Mouse (Mus musculus) cerebellum, adult 2 months (tissue): ENCODE results near the gene Uckl1. TPM values are rescaled to one million over a fixed set of nuclear protein-coding genes. Genes with fewer than 3 reads are reported as not detected.

Experiments
- DNase-seq, 2 experiments: peaks; one replicate each; pipeline ENCODE4 v3.0.0; 2021
- H3K27ac ChIP-seq: fragments of 200-500 bp; 2 replicates; pipeline ENCODE4 v1.5.1; 2012; ENCODE audit warnings: low read length, control low read depth, inconsistent platforms; ENCODE audit not compliant: insufficient read depth
- H3K27me3 ChIP-seq: fragments of 200-500 bp; 2 replicates; pipeline ENCODE4 v1.6.1; 2012; ENCODE audit warnings: inconsistent platforms, mild to moderate bottlenecking, low read length, moderate library complexity; ENCODE audit not compliant: control insufficient read depth, insufficient read depth
- H3K4me1 ChIP-seq: fragments of 200-500 bp; 2 replicates; pipeline ENCODE4 v1.6.1; 2011; ENCODE audit warnings: low read length; ENCODE audit not compliant: control insufficient read depth, insufficient read depth
- H3K4me3 ChIP-seq: fragments of 200-500 bp; replicated peaks from 2 replicates; pipeline ENCODE3; 2011; ENCODE audit warnings: mild to moderate bottlenecking, low read depth, low read length, control low read depth; ENCODE audit not compliant: insufficient read depth
- CTCF ChIP-seq: fragments of 200-500 bp; IDR thresholded peaks from 2 replicates; pipeline ENCODE4 v1.5.1; 2011; ENCODE audit warnings: low read depth, mild to moderate bottlenecking, control low read depth, low read length, moderate library complexity, borderline replicate concordance; ENCODE audit not compliant: insufficient read depth
- POLR2A ChIP-seq: fragments of 200-500 bp; IDR thresholded peaks from 2 replicates; pipeline ENCODE4 v1.6.1; 2011; ENCODE audit warnings: low read length, control low read depth, borderline replicate concordance; ENCODE audit not compliant: insufficient read depth
- WGBS: fragments of 180-500 bp; shearing (Covaris S2); methylation state at CpG from one replicate; pipeline ENCODE4 v1.1.7; 2018; 5-methylcytosine and 5-hydroxymethylcytosine counted together
- polyA plus RNA-seq: library from polyadenylated mRNA; depleted of rRNA; stranded (reverse); fragments of >200 nt; gene quantifications from 2 replicates; pipeline ENCODE4 v1.2.3, GENCODE M21; 2012

The Uckl1 gene
- polyA plus RNA-seq, 1 experiment, result 142 TPM

DNA sequence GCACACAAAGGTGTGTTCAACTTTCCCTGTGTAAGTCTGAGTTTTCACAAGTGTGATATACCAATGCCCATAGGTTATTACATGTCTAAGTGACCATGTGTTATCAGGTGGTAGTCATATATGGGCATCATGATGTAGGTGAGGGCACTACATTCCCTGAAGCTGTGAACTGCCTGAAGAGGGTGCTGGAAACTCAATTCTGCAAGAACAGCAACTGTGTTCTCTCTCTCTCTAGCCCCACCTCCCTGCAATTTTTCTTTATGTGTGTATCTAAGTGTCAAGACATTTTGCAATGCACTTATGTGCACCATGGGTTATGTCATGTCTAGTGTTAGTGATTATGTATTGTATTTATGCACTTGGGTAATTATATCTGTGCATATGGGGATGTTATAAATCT is 9.2 kb upstream of the Uckl1 start:
- TF ChIP-seq CTCF (no peak), POLR2A (no peak)
- H3K4me1 ChIP-seq, result peaks cover 22% of the 10 kb centered on the region
- DNase-seq, result no peak
- no peak overlapping the region for H3K27ac ChIP-seq
- H3K27me3 ChIP-seq, result no peaks in the 10 kb centered on the region
- no peak overlapping the region for H3K4me3 ChIP-seq

GRCm38 (mm10) chr2:181593042-181593421 is 8.3 kb upstream of the Uckl1 start:
- H3K27ac ChIP-seq, result peak overlapping the region; percentile 68
- no peak for TF ChIP-seq CTCF
- no peaks in the 10 kb centered on the region for H3K27me3 ChIP-seq
- H3K4me3 ChIP-seq, result peak overlapping the region; percentile 89
- H3K4me1 ChIP-seq, result peaks cover 30% of the 10 kb centered on the region
- 6% methylated on average over 6 of the region's 6 CpGs for WGBS
- no peak for DNase-seq

DNA sequence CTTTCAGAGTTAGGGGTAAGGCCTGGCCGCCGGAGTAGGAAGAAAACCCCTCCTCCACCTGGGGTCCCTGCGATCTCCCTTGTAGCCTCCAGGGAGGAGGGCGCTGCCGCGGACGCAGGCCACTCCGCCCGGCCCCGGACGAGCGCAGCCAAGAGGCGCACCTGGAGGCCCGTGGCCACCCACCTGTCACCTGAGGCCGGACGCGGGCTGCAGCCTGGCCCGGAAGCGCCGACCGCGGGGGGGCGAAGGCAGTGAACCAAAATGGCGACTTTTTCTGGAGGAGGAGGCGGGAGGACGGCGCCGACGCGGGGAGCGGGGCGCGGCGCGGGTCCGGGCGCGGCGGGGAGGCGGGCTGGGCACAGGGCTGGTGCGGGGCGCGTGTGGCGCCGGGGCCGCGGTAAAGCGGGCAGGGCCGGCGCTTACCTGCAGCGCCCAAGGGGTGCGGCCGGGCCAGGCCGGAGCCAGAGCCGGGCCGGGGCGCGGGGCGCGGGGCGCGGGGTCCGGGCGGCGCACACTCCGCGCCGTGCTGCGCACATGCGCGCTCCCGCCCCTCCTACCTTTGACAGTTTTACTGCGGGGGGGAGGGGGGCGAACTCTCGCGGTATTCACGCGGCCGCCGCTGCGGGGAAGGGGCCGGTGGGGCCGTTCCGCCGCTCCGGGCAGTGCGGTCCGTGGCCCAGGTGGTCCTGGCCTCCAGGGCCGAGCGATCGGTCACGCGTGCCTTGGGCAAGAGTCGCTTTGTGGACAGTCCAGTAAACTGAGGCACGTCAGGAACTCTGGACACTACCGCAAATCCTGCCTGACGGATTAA is 7.7 kb upstream of the Uckl1 start, which contains the start of gene Zfp512b:
Zfp512b (minus strand) TSS at position 573 of the 811 bp plus-strand sequence.
- peaks cover 32% of the 10 kb centered on the region for H3K4me1 ChIP-seq
- TF ChIP-seq POLR2A (peak; percentile 45), CTCF (no peak)
- peak within 1 kb of the TSS; percentile 89 for H3K4me3 ChIP-seq
- peak within 1 kb of the TSS; percentile 68 for H3K27ac ChIP-seq
- DNase-seq, result peak; percentile 86 to 88
- 2% methylated on average over 81 of the region's 97 CpGs for WGBS
- no peaks in the 10 kb centered on the region for H3K27me3 ChIP-seq

DNA sequence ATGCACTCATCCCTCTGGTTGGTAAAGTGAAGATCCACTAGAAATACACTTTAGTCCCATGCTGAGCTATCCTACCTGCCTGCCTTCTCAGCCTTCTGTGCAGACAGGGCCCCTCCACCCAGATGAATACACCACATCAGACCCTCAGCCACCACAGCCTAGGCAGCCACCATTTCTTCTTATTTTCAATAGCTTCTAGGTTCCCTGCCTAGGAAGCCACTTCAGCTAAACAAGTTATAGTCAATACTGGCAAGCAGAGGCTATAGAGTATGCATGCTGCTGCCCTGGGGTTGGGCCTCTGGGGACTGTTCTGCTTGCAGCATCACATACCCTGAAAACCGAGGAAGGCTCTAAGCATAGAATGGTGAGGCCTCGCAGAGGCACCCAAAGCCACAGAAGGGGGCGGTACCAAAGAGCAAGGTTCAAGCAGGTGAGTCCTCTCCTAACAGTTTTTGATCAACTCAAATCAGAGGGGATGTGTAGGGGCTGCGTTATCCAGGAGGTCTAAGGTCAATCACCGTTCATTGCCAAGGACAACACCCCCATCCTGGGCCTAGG is 6.9 kb upstream of the Uckl1 start, which contains the start of gene Prpf6:
Prpf6 (plus strand) TSS at position 341 of the 558 bp plus-strand sequence.
- TF ChIP-seq POLR2A (no peak), CTCF (no peak)
- Histone ChIP-seq H3K4me1 (peaks cover 27% of the 10 kb centered on the region), H3K4me3 (peak within 1 kb of the TSS; percentile 89), H3K27ac (peak within 1 kb of the TSS; percentile 68), H3K27me3 (no peaks in the 10 kb centered on the region)
- 8% methylated on average over 5 of the region's 5 CpGs for WGBS
- peak; percentile 25 to 42 for DNase-seq

DNA sequence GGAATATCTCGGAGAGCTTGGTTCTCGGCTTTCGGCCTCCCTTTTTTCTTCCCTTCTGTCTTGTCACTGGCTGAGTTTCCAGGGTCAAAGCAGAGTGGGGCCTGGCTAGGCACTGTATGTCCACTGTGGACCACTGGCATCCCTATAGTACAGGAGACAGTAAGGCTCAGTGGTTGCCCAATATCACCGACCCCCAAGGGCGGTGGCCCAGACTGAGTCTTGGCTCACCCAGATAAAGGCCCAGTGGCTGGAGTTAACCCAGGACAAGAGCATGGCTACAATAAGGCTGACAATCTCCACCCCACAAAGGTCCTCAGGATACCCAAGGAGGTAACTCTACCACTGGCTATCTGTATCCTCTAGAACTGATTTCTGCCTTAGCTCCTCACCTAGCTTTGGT is 5.8 kb upstream of the Uckl1 start:
- Histone ChIP-seq H3K27ac (no peak overlapping the region), H3K4me3 (no peak overlapping the region), H3K4me1 (peaks cover 27% of the 10 kb centered on the region), H3K27me3 (no peaks in the 10 kb centered on the region)
- TF ChIP-seq POLR2A, result no peak
- no peak for TF ChIP-seq CTCF
- DNase-seq, result peak in 1 of 2 experiments; percentile 15
- 95% methylated on average over 5 of the region's 5 CpGs for WGBS

- TF ChIP-seq POLR2A, result no peak
- no peak for TF ChIP-seq CTCF
- H3K27ac ChIP-seq, result 0 out of 2 replicates have a peak overlapping the region, but pooled peaks have one; percentile 6
- DNase-seq, result no peak
- no peaks in the 10 kb centered on the region for H3K27me3 ChIP-seq
- WGBS, result 62% methylated on average over 9 of the region's 9 CpGs
- no peak overlapping the region for H3K4me3 ChIP-seq
- H3K4me1 ChIP-seq, result peaks cover 27% of the 10 kb centered on the region
Measured at GRCm38 (mm10) chr2:181589732-181590105, 5.0 kb upstream of the Uckl1 start.

DNA sequence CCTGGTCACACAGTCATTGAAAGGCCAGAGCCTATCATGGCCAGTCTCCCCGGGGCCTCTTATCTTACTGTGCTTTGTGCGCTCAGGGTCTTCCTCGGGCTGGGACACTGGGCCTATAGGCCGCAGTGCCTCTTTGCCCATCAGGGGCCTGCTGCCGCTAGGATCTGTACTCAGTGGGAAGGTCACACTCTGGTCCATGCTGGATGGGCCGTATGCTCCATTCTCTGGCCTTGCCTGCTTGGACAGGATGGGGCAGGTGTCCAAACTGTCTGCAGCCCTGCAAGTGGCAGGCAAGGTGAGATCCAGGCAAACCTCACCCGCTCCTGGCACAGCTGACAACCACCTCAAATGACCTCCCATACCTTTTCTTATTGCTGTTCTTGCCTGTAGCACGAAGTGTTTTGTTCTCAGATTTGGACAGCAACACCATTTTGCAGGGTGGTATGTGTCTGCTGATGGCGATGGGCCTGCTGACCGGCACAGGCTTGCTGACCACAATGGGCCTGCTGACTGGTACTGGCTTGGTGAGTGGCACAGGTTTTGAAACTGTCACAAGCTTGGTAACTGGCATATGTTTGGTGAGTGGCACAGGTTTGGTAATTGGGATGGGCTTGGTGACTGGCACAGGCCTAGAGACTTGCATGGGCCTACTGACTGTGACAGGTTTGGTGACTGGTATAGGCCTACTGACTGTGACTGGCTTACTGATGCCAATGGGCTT is 4.5 kb upstream of the Uckl1 start:
- no peak overlapping the region for H3K4me3 ChIP-seq
- 48% methylated on average over 10 of the region's 10 CpGs for WGBS
- no peaks in the 10 kb centered on the region for H3K27me3 ChIP-seq
- H3K4me1 ChIP-seq, result peaks cover 27% of the 10 kb centered on the region
- H3K27ac ChIP-seq, result peak overlapping the region; percentile 27; the same call in 1 of the 2 replicates
- no peak for TF ChIP-seq CTCF
- no peak for TF ChIP-seq POLR2A
- DNase-seq, result peak; percentile 45 to 63

- 80% methylated on average over 11 of the region's 11 CpGs for WGBS
- TF ChIP-seq POLR2A, result no peak
- no peak for TF ChIP-seq CTCF
- Histone ChIP-seq H3K27ac (no peak overlapping the region), H3K4me3 (no peak overlapping the region), H3K4me1 (peaks cover 27% of the 10 kb centered on the region), H3K27me3 (no peaks in the 10 kb centered on the region)
- DNase-seq, result peak; percentile 15 to 33
Measured at GRCm38 (mm10) chr2:181588229-181588780, 3.6 kb upstream of the Uckl1 start.
